In genomic region chr19:6270661-6271060, GRCm38 (mm10) we compare ENCODE assay signal across 16 mouse cellular contexts. TPM values are rescaled to one million over a fixed set of nuclear protein-coding genes. Genes with fewer than 3 reads are reported as not detected.
DNase-seq lines count a peak whose midpoint lies in the region; ATAC-seq and TF ChIP-seq lines count a peak whose summit lies in the region.
"Had no signal": no experiment of that assay in that cellular context is flagged by ENCODE, and none has a peak within 500 bp of the region (broad histone marks: within the 10 kb centered on the region; RNA-seq: fewer than 3 reads in every experiment).

No protein-coding gene starts in this region.

- no peak for TF ChIP-seq POLR2A in kidney, adult 2 months (IDR thresholded peaks at IDR 0.05; ENCODE audit: low read depth, low read length)

- peaks cover 29% of the 10 kb centered on the region for H3K4me1 ChIP-seq in kidney, adult 2 months (ENCODE audit: control insufficient read depth, insufficient read depth, low read length)
- H3K4me1 ChIP-seq in neural tube, embryonic 13.5 days (replicated peaks): peaks cover 5% of the 10 kb centered on the region
- H3K4me1 ChIP-seq in neural tube, embryonic 15.5 days: peaks cover 8% of the 10 kb centered on the region
- peaks cover 49% of the 10 kb centered on the region for H3K4me1 ChIP-seq in liver, postnatal 0 days (ENCODE audit: insufficient read depth)

- no peaks in the 10 kb centered on the region for H3K9me3 ChIP-seq in neural tube, embryonic 13.5 days
- no peaks in the 10 kb centered on the region for H3K9me3 ChIP-seq in neural tube, embryonic 15.5 days (replicated peaks)
- no peaks in the 10 kb centered on the region for H3K9me3 ChIP-seq in liver, postnatal 0 days (ENCODE audit: low read length)
- H3K9me3 ChIP-seq: G1E; heart, embryonic 12.5 days; hindbrain, embryonic 15.5 days; megakaryocyte, embryonic 14.5 days had no signal

- peak overlapping the region; percentile 75 for H3K27ac ChIP-seq in kidney, adult 2 months (ENCODE audit: insufficient read depth, low read depth, low read length)
- H3K27ac ChIP-seq in neural tube, embryonic 13.5 days (replicated peaks): no peak overlapping the region
- no peak overlapping the region for H3K27ac ChIP-seq in neural tube, embryonic 15.5 days (replicated peaks)
- H3K27ac ChIP-seq in liver, postnatal 0 days (ENCODE audit: low read depth): peak overlapping the region; percentile 82
- H3K27ac ChIP-seq: hindbrain, embryonic 15.5 days had no signal

- no peak for TF ChIP-seq EP300 in liver, postnatal 0 days (IDR thresholded peaks at IDR 0.05; ENCODE audit: low read depth)

- ATAC-seq in neural tube, embryonic 13.5 days (ENCODE audit: low read depth): no peak
- no peak for ATAC-seq in neural tube, embryonic 15.5 days (ENCODE audit: low FRiP score)
- no peak for ATAC-seq in liver, postnatal 0 days
- ATAC-seq: lung, postnatal 0 days had no signal

- 69% methylated on average over 9 of the region's 9 CpGs for WGBS in kidney, adult 2 months
- WGBS in neural tube, embryonic 13.5 days: 66% methylated on average over 9 of the region's 9 CpGs
- WGBS in neural tube, embryonic 15.5 days: 66% methylated on average over 9 of the region's 9 CpGs
- WGBS in liver, postnatal 0 days (ENCODE audit: insufficient replicate concordance): 62% methylated on average over 9 of the region's 9 CpGs

- DNase-seq in adrenal gland, adult 8-10 months: peak; percentile 61
- DNase-seq in adrenal gland, postnatal 10 days: no peak
- DNase-seq in kidney, adult 2 months: no peak
- no peak for DNase-seq in kidney, adult 18-20 months
- DNase-seq in liver, postnatal 0 days: no peak
- DNase-seq in gastrocnemius, postnatal 10 days: no peak
- DNase-seq: cerebellum, postnatal 25 days; layer of hippocampus, postnatal 36 days; thymus, adult 2 months had no signal

- H3K4me3 ChIP-seq in kidney, adult 2 months (ENCODE audit: insufficient read depth, low read depth, low read length): no peak overlapping the region
- no peak overlapping the region for H3K4me3 ChIP-seq in neural tube, embryonic 13.5 days
- H3K4me3 ChIP-seq in neural tube, embryonic 15.5 days (replicated peaks): no peak overlapping the region
- H3K4me3 ChIP-seq in liver, postnatal 0 days (ENCODE audit: low read depth, low read length): no peak overlapping the region
- H3K4me3 ChIP-seq: heart, embryonic 12.5 days; hindbrain, embryonic 15.5 days; megakaryocyte, embryonic 14.5 days had no signal

- TF ChIP-seq CTCF in kidney, adult 2 months (conservative IDR thresholded peaks at IDR 0.05; ENCODE audit: insufficient read depth, insufficient read length, low read depth, low read length): no peak
- no peak for TF ChIP-seq CTCF in liver, postnatal 0 days (IDR thresholded peaks at IDR 0.05; ENCODE audit: low read depth)

- peak overlapping the region; percentile 38; the same call in 1 of the 2 replicates for H3K9ac ChIP-seq in neural tube, embryonic 13.5 days
- no peak overlapping the region for H3K9ac ChIP-seq in neural tube, embryonic 15.5 days (replicated peaks)
- H3K9ac ChIP-seq in liver, postnatal 0 days (replicated peaks): peak overlapping the region; percentile 30; the same call in 1 of the 2 replicates
- H3K9ac ChIP-seq: heart, embryonic 12.5 days; hindbrain, embryonic 15.5 days had no signal

- no peaks in the 10 kb centered on the region for H3K36me3 ChIP-seq in kidney, adult 2 months (ENCODE audit: control insufficient read depth, insufficient read depth, low read length)
- no peaks in the 10 kb centered on the region for H3K36me3 ChIP-seq in neural tube, embryonic 13.5 days
- H3K36me3 ChIP-seq in neural tube, embryonic 15.5 days: no peaks in the 10 kb centered on the region
- H3K36me3 ChIP-seq in liver, postnatal 0 days (replicated peaks; ENCODE audit: insufficient read depth, low read length): no peaks in the 10 kb centered on the region
- H3K36me3 ChIP-seq: heart, embryonic 12.5 days; hindbrain, embryonic 15.5 days had no signal

- no peaks in the 10 kb centered on the region for H3K27me3 ChIP-seq in kidney, adult 2 months (replicated peaks; ENCODE audit: control insufficient read depth, insufficient read depth, low read length)
- H3K27me3 ChIP-seq in neural tube, embryonic 13.5 days: peaks cover 6% of the 10 kb centered on the region; the same call in 1 of the 2 replicates
- H3K27me3 ChIP-seq in neural tube, embryonic 15.5 days (replicated peaks): 0 out of 2 replicates have a peak, but pooled peaks cover 2% of the 10 kb centered on the region
- no peaks in the 10 kb centered on the region for H3K27me3 ChIP-seq in liver, postnatal 0 days (ENCODE audit: insufficient read depth, low read length)
- H3K27me3 ChIP-seq: hindbrain, embryonic 15.5 days had no signal

- no peak overlapping the region for H3K4me2 ChIP-seq in neural tube, embryonic 13.5 days
- H3K4me2 ChIP-seq in neural tube, embryonic 15.5 days: no peak overlapping the region
- no peak overlapping the region for H3K4me2 ChIP-seq in liver, postnatal 0 days (ENCODE audit: low read depth, low read length)
- H3K4me2 ChIP-seq: heart, embryonic 12.5 days; hindbrain, embryonic 15.5 days had no signal

RNA-seq across cellular contexts. Expression of gene Ehd1, which starts 5.9 kb away (rescaled TPM):
- 100 to 1,000 TPM in 3 of 4 experiments, 10 to 100 TPM in 1; 90.8 to 130 (median 118) TPM for total RNA-seq in adrenal gland, adult 8-10 months (2022)
- total RNA-seq in adrenal gland, postnatal 10 days (2021): 100 to 1,000 TPM; 104 to 106 TPM
- polyA plus RNA-seq in kidney, adult 2 months (2012; rRNA removed): 224 and 317 TPM in 2 replicates
- 85.5 and 101 TPM in 2 replicates for polyA plus RNA-seq in neural tube, embryonic 13.5 days (2015; fragmentation: Nextera tagmentation; extraction: Ambion mirVana)
- polyA plus RNA-seq in neural tube, embryonic 15.5 days (2015; fragmentation: Nextera tagmentation; extraction: Ambion mirVana): 80.6 and 87.7 TPM in 2 replicates
- 36.4 and 36.9 TPM in 2 replicates for polyA plus RNA-seq in liver, postnatal 0 days (2015; fragmentation: Nextera tagmentation; extraction: Ambion mirVana)
- total RNA-seq in gastrocnemius, postnatal 10 days (2021): 10 to 100 TPM; 54.0 to 64.8 TPM

RNA-seq across cellular contexts. Expression of gene Atg2a, which starts 29.2 kb away (rescaled TPM):
- 10 to 100 TPM; 38.6 to 57.9 (median 48.3) TPM for total RNA-seq in adrenal gland, adult 8-10 months (2022)
- 10 to 100 TPM; 25.0 to 30.2 TPM for total RNA-seq in adrenal gland, postnatal 10 days (2021)
- 27.4 and 33.2 TPM in 2 replicates for polyA plus RNA-seq in kidney, adult 2 months (2012; rRNA removed)
- polyA plus RNA-seq in neural tube, embryonic 13.5 days (2015; fragmentation: Nextera tagmentation; extraction: Ambion mirVana): 11.6 and 11.8 TPM in 2 replicates
- polyA plus RNA-seq in neural tube, embryonic 15.5 days (2015; fragmentation: Nextera tagmentation; extraction: Ambion mirVana): 12.5 and 12.9 TPM in 2 replicates
- 3.4 and 3.8 TPM in 2 replicates for polyA plus RNA-seq in liver, postnatal 0 days (2015; fragmentation: Nextera tagmentation; extraction: Ambion mirVana)
- total RNA-seq in gastrocnemius, postnatal 10 days (2021): 10 to 100 TPM; 13.2 to 15.0 TPM

RNA-seq across cellular contexts. Expression of gene Ppp2r5b, which starts 35.0 kb away (rescaled TPM):
- total RNA-seq in adrenal gland, adult 8-10 months (2022): 100 to 1,000 TPM; 103 to 160 (median 124) TPM
- 10 to 100 TPM; 52.9 to 56.9 TPM for total RNA-seq in adrenal gland, postnatal 10 days (2021)
- 32.1 and 36.5 TPM in 2 replicates for polyA plus RNA-seq in kidney, adult 2 months (2012; rRNA removed)
- 103 and 111 TPM in 2 replicates for polyA plus RNA-seq in neural tube, embryonic 13.5 days (2015; fragmentation: Nextera tagmentation; extraction: Ambion mirVana)
- polyA plus RNA-seq in neural tube, embryonic 15.5 days (2015; fragmentation: Nextera tagmentation; extraction: Ambion mirVana): 127 and 156 TPM in 2 replicates
- 3.2 and 3.8 TPM in 2 replicates for polyA plus RNA-seq in liver, postnatal 0 days (2015; fragmentation: Nextera tagmentation; extraction: Ambion mirVana)
- total RNA-seq in gastrocnemius, postnatal 10 days (2021): 10 to 100 TPM; 24.3 to 25.4 TPM

RNA-seq across cellular contexts. Expression of gene Cdc42bpg, which starts 35.6 kb away (rescaled TPM):
- total RNA-seq in adrenal gland, adult 8-10 months (2022): 10 to 100 TPM; 24.4 to 45.7 (median 38.4) TPM
- total RNA-seq in adrenal gland, postnatal 10 days (2021): 10 to 100 TPM; 10.3 to 11.6 TPM
- 26.6 and 31.1 TPM in 2 replicates for polyA plus RNA-seq in kidney, adult 2 months (2012; rRNA removed)
- polyA plus RNA-seq in neural tube, embryonic 13.5 days (2015; fragmentation: Nextera tagmentation; extraction: Ambion mirVana): 0.26 and 0.57 TPM in 2 replicates
- 0.33 and 0.36 TPM in 2 replicates for polyA plus RNA-seq in neural tube, embryonic 15.5 days (2015; fragmentation: Nextera tagmentation; extraction: Ambion mirVana)
- 0.27 and 0.35 TPM in 2 replicates for polyA plus RNA-seq in liver, postnatal 0 days (2015; fragmentation: Nextera tagmentation; extraction: Ambion mirVana)
- total RNA-seq in gastrocnemius, postnatal 10 days (2021): 1 to 10 TPM; 4.2 to 4.5 TPM

RNA-seq across cellular contexts. Expression of gene Gpha2, which starts 44.5 kb away (rescaled TPM):
- 10 to 100 TPM; 23.4 to 37.6 (median 29.4) TPM for total RNA-seq in adrenal gland, adult 8-10 months (2022)
- total RNA-seq in adrenal gland, postnatal 10 days (2021): 10 to 100 TPM; 16.9 to 18.2 TPM
- polyA plus RNA-seq in kidney, adult 2 months (2012; rRNA removed): 0.16 and 0.65 TPM in 2 replicates
- polyA plus RNA-seq in neural tube, embryonic 13.5 days (2015; fragmentation: Nextera tagmentation; extraction: Ambion mirVana): 0.72 TPM in 1 of 2 replicates, not detected in the other
- 0.75 TPM in 1 of 2 replicates, not detected in the other for polyA plus RNA-seq in neural tube, embryonic 15.5 days (2015; fragmentation: Nextera tagmentation; extraction: Ambion mirVana)
- polyA plus RNA-seq in liver, postnatal 0 days (2015; fragmentation: Nextera tagmentation; extraction: Ambion mirVana): not detected in 2 replicates
- total RNA-seq in gastrocnemius, postnatal 10 days (2021): not detected
- total RNA-seq: G1E; layer of hippocampus, postnatal 36 days had no signal
- polyA plus RNA-seq: G1E; heart, embryonic 12.5 days; hindbrain, embryonic 15.5 days had no signal

Comparison
In these comparisons a context has a peak if more than half of its experiments do, and no peak if none do; other contexts are left out.
1. H3K27ac ChIP-seq: peak in kidney, adult 2 months (single experiment) and liver, postnatal 0 days (single experiment); none in neural tube, embryonic 13.5 days (single experiment) and neural tube, embryonic 15.5 days (single experiment).